Mouse (Mus musculus) Patski (cell line): ENCODE measurements around the gene Lyst. TPM values are rescaled to one million over a fixed set of nuclear protein-coding genes. Genes with fewer than 3 reads are reported as not detected.
"Not testable (repeated sequence)": the region's sequence is repeated elsewhere in the genome, so short reads cannot be mapped to it uniquely, and the experiment has no call there.

Experiments used
- ATAC-seq: fragments of 100-300 bp; one replicate; pipeline ENCODE4 v1.8.0; 2021
- CTCF ChIA-PET: fragments of 350-600 bp; sonication (Branson Sonifier 250); formaldehyde crosslinking; loops from one replicate; lab custom pipeline; 2022; ENCODE audit warnings: inconsistent platforms; lab: Charles Lee
- POLR2A ChIA-PET: fragments of 350-600 bp; sonication (Branson Sonifier 250); formaldehyde crosslinking; loops from one replicate; lab custom pipeline; 2022; ENCODE audit warnings: antibody characterized with exemption, inconsistent platforms; lab: Charles Lee
- DNase-seq: peaks from one replicate; pipeline ENCODE4 v3.0.0-alpha.2; 2011; ENCODE audit warnings: low read depth, low spot score
- H3K27me3 ChIP-seq: fragments of 371-371 bp; one replicate; pipeline ENCODE4 v1.5.1; 2021
- CTCF ChIP-seq: fragments of 100-300 bp; IDR thresholded peaks from one replicate; pipeline ENCODE4 v1.5.1; 2021
- in situ Hi-C: fragments of 300-500 bp; cut with MboI; formaldehyde crosslinking; loops from 3 replicates; pipeline ENCODE4 v1.11.1; 2018; ENCODE audit warnings: low pct_unique_long_range_greater_than_20kb, mixed read lengths
- polyA plus RNA-seq: library from polyadenylated mRNA; unstranded; gene quantifications from one replicate; pipeline ENCODE4 v1.2.3, GENCODE M21; 2021

Gene Lyst
- polyA plus RNA-seq, 1 experiment from 2014 or later = 28.2 TPM

DNA sequence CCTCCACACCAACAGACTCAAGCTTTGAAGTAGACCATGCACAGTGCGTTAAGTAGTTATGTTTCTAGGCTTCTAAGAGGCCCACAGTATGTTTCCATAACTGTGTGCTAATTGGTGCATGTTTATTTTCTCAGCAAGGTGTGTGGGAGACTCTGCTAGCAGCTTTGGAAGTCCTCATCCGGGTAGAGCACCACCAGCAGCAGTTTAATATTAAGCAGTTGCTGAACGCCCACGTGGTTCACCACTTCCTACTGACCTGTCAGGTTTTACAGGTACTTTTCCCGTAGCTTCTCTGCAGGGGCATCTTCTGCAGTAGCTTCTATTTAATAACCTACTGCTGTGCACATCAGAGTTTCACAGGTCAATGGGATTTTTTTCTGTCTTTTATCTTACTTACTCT is 80.5 kb downstream of the Lyst start:
- ATAC-seq (no peak), DNase-seq (no peak)
- ChIA-PET POLR2A (no interaction called here), CTCF (interaction anchor here (1.4 kb wide), 1 partner anchor 13 kb away, joined by 3 read pairs; no protein-coding TSS in a partner anchor)
- no peak for TF ChIP-seq CTCF
- H3K27me3 ChIP-seq = no peaks in the 10 kb centered on the region
- in situ Hi-C loops = loop anchor here (25.0 kb wide), 1 partner anchor 192 kb away; no protein-coding TSS in a partner anchor

- no peak for ATAC-seq
- no peak for TF ChIP-seq CTCF
- DNase-seq = no peak
- in situ Hi-C loops = loop anchor here (25.0 kb wide), 1 partner anchor 191 kb away; no protein-coding TSS in a partner anchor
- ChIA-PET POLR2A (no interaction called here), CTCF (interaction anchor here (1.1 to 1.4 kb wide), 2 partner anchors 12 to 29 kb away, joined by 3 read pairs; no protein-coding TSS in a partner anchor)
- H3K27me3 ChIP-seq = no peaks in the 10 kb centered on the region
Observed at GRCm38 (mm10) chr13:13671585-13672328, 81.6 kb downstream of the Lyst start.

DNA sequence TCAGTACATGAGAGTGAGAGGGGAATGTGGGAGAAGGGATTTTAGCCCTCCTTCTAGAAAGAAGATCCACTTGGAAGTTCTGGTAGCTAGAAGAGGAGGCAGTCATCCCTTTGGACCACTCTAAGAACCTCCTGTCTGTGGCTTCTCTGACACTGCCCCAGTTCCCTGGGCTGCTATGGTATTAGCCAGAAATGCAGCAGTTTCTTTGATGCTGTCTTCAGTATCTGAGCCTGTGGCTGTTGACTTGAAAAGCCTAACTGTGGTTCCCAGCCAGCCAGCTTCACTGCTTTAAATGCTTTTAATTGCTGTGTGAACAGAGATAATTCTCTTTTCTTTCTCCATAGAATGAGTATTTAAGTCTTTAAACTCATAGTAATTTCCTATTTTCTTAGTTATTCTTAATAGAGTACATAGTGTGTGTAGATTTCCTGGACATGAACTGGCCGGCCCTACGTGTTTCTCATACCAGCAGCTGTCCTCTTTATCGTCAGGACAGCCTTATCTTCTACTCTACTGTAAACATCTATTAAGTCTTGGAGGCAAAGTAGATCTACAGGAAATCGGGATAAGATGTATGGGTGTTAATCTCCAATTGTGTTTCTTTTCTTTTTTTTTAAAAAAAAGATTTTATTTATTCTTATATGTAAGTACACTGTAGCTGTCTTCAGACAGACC is 84.6 kb downstream of the Lyst start:
- DNase-seq = no peak
- no peaks in the 10 kb centered on the region for H3K27me3 ChIP-seq
- POLR2A ChIA-PET = no interaction called here
- in situ Hi-C loops = loop anchor here (25.0 kb wide), 1 partner anchor 187 kb away; no protein-coding TSS in a partner anchor
- no peak for TF ChIP-seq CTCF
- CTCF ChIA-PET = interaction anchor here (0.9 kb wide), 1 partner anchor 9 kb away, joined by 3 read pairs; no protein-coding TSS in a partner anchor
- ATAC-seq = no peak

- H3K27me3 ChIP-seq = no peaks in the 10 kb centered on the region
- DNase-seq (no peak), ATAC-seq (no peak)
- no peak for TF ChIP-seq CTCF
- in situ Hi-C loops = no loop called here
- CTCF ChIA-PET = no interaction called here
- POLR2A ChIA-PET = no interaction called here
Observed at GRCm38 (mm10) chr13:13677871-13678270, 87.7 kb downstream of the Lyst start.

GRCm38 (mm10) chr13:13681642-13682041 is 91.4 kb downstream of the Lyst start:
- no peak for DNase-seq
- ChIA-PET CTCF (no interaction called here), POLR2A (no interaction called here)
- no peak for ATAC-seq
- no peak for TF ChIP-seq CTCF
- H3K27me3 ChIP-seq = no peaks in the 10 kb centered on the region
- in situ Hi-C loops = no loop called here

DNA sequence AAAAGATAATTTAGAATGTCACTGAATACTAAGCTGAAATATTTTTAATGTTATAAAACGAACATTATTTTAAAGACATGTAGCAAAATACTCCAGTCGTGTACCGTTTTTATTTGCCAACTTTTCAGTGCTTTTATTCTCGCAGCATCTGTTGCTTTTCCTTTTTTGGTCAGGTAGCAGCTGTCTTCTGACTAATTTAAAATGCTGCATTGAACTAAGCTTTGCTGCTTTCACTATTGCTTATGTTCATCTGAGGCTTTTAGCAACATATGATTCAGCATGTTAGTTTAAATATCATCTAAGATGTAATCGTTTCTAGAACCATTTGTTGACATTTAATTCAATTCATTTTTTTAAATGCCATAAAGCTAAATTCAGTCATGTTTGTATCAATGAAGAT is 113.3 kb downstream of the Lyst start:
- POLR2A ChIA-PET = no interaction called here
- ATAC-seq = no peak
- DNase-seq = no peak
- in situ Hi-C loops = no loop called here
- CTCF ChIA-PET = interaction anchor here (1.0 to 1.5 kb wide), 2 partner anchors 93 to 187 kb away, joined by 3 to 4 read pairs; no protein-coding TSS in a partner anchor
- no peak for TF ChIP-seq CTCF
- no peaks in the 10 kb centered on the region for H3K27me3 ChIP-seq

DNA sequence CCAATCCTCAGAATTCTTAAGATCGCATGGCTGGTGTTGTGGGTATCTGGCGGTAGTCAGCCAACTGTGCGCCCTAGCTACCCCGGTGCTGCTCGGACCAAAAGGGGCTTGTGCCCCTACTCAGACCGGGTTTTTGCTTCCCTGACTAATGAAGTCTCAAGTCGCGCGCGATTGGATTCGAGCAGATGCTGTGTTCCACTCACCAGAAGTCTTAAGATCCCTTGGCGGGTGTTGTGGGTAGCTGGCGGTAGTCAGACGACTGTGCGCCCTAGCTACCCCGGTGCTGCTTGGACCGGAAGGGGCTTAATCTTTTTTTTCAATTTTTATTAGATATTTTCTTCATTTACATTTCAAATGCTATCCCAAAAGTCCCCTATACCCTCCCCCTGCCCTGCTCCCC is 131.2 kb downstream of the Lyst start:
- DNase-seq, CTCF ChIA-PET, H3K27me3 ChIP-seq, ATAC-seq, in situ Hi-C loops, POLR2A ChIA-PET: not testable (repeated sequence)

GRCm38 (mm10) chr13:13723293-13723692 is 133.1 kb downstream of the Lyst start:
- ATAC-seq (no peak), DNase-seq (no peak)
- ChIA-PET POLR2A (no interaction called here), CTCF (interaction anchor here (2.4 kb wide), 1 partner anchor 10 kb away, joined by 6 read pairs; no protein-coding TSS in a partner anchor)
- TF ChIP-seq CTCF = no peak
- H3K27me3 ChIP-seq = no peaks in the 10 kb centered on the region
- in situ Hi-C loops = no loop called here

DNA sequence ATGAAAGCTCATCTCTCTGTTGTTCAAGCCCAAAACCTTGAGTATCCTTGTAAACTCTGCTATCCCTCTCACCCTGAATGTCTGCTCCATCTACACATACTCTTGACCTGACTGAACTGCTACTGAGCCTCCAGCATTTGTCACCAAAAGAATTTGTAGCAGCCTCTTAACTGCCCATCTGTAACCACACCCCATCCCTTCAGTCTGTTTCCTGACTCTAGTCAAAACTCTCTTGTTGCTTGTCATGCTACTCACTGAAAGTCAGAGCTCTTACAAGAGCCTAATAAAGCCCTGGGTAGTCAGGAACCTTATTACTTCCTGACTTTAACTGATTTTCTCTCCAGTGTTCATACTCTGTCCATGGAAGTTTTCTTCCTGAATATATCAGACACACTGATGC is 133.6 kb downstream of the Lyst start:
- ATAC-seq (no peak), DNase-seq (no peak)
- no peak for TF ChIP-seq CTCF
- ChIA-PET CTCF (interaction anchor here (2.4 kb wide), 1 partner anchor 10 kb away, joined by 6 read pairs; no protein-coding TSS in a partner anchor), POLR2A (no interaction called here)
- no peaks in the 10 kb centered on the region for H3K27me3 ChIP-seq
- in situ Hi-C loops = no loop called here

GRCm38 (mm10) chr13:13739232-13739631 is 149.0 kb downstream of the Lyst start:
- DNase-seq (no peak), ATAC-seq (no peak)
- no peak for TF ChIP-seq CTCF
- H3K27me3 ChIP-seq = no peaks in the 10 kb centered on the region
- ChIA-PET CTCF (no interaction called here), POLR2A (no interaction called here)
- in situ Hi-C loops = no loop called here
